Mouse (Mus musculus): ENCODE data around the gene Kctd15.

Gene Kctd15

DNA sequence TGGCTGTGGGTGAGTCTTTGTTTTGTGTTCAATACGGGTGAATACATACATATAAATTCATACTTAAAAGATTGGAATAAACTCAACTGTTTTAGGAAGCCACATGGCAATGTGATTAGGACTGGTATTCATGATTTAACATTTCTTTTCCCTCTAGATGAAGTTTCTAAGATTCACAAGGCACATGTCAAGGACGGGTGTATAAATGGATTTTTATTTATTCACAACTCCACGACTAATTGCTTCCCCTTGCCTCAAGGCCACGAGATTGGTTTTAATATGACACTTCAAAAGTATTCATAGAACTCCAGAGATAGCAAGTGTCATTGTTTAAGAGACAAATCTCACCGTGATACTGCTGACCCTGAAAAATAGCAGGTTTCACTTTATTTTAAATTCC, at the start of gene Kctd15:
Gene Kctd15 (minus strand): TSS at position 101 of the 400 bp plus-strand sequence.
- no peak for DNase-seq (ENCODE audit: low spot score)

DNA sequence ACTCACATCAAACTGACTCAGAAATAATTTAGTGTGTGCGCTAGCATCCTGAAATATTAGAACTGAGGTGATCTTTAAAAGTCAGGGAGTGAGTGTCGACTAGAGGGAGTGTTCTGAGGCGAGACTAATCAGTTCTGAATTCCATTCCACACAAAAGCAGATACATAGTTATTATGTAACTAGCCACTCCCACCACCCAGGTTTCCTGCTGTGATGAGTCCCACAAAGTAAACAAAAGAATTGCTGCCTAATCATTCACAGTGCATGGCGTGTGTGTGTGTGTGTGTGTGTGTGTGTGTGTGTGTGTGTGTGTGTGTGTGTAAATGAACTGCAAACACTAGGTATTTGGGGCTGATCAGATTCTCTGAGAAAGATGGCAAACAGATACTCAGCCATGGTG, 47.9 kb upstream of the Kctd15 start:
- no peak for DNase-seq (ENCODE audit: low spot score)

DNA sequence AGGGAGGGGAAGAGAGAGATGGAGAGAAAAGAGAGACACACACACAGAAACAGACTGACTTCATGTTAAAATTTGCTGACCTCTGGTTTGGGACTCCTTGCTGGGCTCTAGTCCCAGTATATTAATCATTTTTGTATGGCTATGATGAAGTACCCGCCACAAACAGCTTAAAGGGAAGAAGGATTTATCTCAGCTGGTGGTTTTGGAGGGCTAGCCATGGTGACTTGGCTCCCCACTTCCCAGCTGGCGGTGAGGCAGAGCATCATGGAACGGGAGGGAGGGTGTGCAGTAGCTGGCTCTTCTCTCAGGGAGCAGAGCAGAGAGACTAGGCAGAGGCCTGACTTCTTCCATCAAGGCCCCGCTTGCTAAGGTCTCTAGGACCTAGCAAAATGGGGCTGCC, 46.9 kb upstream of the Kctd15 start:
- peak; percentile 12 for DNase-seq (ENCODE audit: low spot score)

DNA sequence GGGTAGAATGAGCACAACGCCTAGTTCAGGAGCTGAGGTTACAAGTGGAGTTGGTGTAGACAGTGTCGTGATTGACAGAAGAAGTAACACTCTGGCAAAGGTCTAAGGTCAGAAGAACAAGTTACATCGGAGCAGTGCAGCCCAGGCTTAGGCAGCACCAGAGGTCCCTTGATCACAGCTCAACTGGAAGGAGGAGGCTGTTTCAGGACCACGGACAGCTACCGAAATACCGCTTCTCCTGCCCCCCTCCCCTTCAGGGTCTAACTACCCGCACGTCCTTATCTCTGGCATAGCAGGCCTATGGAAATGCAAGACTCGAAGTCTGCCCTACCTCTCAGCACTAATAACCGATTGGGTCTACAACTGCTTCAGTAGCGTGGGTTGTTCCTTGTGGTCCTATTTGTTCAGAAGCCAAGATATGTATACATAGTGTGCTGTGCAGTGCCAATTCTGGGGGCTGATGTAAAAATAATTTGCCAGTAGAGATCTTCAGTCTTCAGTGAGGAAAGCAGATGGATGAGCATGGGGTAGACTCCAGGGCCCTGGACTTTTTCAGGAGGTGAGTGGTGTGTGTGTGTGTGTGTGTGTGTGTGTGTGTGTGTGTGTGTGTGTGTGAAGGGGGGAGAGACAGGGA, 46.3 kb upstream of the Kctd15 start:
- peak; percentile 27 for DNase-seq (ENCODE audit: low spot score)

DNA sequence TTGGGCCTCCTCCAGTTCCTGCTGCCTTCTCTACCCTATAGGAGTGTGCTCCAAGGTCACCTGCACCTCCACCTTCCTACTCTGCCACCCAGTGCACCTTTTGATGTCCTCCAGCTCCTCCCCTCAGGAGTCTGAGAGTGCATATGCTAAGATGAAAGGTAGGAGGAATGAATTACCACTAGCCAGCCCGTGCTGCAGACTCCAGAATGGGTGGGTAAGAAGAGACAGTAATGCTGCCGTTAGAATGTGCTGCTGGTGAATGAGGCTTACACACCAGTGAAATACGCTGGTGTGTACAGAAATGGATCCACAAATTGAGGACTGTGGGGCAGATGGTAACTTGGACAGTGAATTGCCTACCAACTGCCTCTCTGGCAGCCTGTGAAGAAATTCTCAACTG, 43.4 kb upstream of the Kctd15 start:
- no peak for DNase-seq (ENCODE audit: low spot score)

DNA sequence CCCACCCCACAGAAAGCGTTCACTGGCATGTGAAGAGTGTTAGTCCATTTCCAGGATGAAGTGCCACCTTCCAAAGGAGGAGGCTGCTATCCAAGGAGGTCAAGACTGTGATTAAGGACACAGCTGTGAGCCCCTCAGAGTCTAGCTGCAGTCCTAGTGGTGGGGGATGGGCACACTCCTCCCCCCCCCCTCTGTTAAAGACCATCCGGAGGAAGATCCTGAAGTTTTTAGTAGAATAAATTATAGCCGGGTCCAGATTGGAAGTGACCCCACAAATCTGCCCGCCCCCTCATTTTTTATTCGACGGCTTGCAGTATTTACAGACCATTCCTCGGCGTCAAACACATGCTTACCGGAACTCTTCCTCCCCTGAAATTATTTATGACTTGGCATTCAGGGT, 41.7 kb upstream of the Kctd15 start:
- DNase-seq (ENCODE audit: low spot score) = no peak

DNA sequence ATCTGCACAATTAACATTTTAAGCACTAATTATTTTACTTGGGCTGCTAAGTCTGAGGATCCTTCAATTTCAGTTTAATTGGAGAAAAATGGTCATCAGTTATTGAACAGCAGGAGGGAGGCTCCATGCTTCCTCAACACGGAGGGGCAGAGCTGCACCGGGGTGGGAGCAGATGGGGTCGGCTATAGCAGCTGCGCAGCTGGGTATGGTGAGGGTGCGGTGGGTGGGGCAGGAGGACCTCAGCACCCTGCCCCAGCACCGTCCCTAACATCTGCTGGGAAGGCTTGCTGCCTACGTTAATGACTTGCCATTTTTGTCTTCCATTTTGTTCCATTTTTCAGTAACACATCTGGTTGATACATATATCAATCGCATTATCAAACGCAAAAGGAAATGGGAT, 39.6 kb upstream of the Kctd15 start:
- DNase-seq (ENCODE audit: low spot score) = no peak

DNA sequence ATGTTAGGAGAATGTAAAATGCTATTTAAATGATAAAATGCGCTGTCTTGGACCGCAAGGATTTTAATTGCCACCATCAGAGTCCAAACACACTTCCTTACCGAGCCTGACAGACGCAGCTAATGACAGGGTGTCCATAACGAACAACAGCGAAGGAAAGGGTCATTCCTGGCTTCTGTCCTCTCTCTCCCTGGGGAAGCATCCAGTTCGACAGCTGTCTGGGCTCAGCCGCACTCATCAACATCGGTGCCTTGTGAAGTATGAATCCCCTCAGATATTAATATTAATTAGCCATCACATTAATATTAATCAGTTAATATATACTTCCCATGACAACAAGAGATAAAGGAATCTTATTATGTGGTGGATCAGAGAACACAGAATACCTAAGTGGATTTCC, 38.4 kb upstream of the Kctd15 start:
- no peak for DNase-seq (ENCODE audit: low spot score)

DNA sequence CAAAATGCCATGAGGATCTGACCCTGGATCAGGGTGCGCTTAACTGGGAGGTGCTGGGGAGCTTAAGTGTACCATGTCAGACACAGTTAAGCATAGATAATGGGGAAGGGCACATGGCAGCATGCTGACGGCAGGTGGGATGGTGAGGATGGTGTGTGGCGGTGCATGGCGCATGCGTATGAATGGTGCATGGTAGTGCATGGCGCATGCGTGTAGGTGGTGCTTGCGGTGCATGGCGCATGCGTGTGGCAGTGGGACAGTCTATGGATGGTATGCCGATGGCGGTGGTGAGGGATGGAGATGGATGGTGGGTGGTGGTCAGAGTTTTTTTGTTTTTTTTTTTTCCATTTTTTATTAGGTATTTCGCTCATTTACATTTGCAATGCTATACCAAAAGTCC, 37.4 kb upstream of the Kctd15 start:
- no peak for DNase-seq (ENCODE audit: low spot score)

DNA sequence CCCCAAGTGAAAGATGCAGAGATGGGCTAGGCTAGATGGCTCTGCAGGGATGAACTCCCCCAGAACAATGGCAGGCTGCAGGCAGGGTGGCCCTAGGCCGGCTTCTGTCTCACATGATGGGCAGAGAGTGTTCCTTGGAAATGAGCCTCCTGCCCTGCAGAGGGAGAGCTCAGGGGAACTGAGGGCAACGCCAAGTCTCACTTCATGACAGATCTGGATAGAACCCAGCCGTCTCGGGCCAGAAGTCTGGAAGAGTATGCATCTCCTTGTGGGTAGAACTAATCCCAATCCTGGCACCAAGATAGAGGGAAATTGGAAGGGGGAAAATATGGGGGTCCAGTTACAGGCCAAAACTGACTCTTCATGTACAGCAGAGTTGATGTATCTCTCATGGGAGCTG, 36.5 kb upstream of the Kctd15 start:
- no peak for DNase-seq (ENCODE audit: low spot score)

DNA sequence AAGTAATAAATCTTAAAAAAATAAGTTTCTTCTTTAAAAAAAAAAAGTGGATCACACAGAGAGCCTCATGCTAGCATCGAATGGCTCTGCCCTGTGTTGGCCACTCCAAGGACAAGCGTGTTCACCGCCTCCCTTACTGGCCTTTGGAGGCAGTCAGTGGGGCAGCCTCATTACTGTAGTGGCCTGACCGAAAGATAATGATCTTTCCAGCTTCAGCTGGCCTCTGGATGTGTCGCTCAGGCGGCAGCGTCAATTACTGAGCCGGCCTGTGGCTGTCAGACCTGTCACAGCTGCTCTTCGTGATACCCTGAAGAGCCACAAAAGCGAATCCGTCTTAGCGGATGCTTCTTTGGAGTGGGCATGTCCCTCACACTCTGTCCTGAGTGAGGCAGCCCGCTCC, 33.6 kb upstream of the Kctd15 start:
- DNase-seq (ENCODE audit: low spot score) = no peak

DNA sequence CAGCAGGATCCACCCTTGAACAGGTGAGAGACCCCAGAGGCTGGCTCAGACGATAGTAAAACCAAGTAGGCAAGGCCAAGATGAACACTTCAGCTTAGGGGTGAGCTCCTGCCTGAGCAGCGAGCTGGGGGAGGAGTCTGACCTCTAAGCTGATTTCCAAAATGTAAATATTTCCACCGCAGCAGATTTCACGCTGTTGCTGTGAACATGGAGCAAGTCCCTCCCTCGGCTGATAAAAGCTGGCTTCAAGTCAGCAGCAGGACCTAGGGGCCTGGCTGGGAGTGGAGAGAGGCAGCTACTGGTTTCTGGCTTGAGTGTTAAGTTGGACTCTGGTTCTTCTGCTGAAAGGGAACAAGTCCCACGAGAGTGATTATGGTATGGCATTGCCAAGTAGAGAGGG, 32.5 kb upstream of the Kctd15 start:
- no peak for DNase-seq (ENCODE audit: low spot score)

DNA sequence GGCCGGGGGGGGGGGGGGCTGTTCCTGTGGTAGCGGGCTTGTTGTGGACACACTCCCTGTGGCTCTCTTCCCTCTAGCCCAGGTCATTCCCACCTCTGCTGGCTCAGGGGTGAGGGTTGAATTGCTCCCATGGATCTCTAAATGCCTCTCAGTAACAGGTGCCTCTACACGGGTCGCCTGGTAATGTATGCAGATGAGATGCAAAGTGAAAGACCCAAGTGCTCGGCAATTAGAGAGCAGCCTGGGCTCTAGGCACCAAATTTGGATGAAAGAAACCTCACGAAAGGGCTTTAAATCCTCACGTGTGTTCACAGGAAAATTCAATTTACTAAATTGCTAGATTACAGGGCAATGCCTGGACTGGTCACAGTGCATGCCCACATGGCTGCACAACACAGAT, 29.3 kb upstream of the Kctd15 start:
- no peak for DNase-seq (ENCODE audit: low spot score)

DNA sequence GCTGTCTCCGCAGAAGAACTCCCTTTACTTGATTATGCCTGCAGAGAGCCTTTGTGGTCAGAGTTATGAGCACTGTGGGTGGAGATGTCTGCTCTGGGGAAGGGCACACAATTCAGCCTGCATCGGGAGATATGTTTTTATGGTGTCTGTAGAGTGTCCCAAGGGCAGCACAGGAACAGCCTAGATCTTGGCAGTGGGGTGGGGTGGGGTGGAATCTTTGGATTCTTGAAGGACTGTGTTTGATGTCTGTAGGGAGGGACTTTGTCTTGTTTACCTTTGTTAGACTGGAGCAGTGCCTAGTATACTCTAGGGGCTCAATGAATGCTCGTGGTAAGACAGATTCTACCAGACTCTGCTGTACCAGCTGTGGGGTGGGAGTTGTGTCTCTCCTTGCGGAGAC, 28.6 kb upstream of the Kctd15 start:
- DNase-seq (ENCODE audit: low spot score) = no peak

DNA sequence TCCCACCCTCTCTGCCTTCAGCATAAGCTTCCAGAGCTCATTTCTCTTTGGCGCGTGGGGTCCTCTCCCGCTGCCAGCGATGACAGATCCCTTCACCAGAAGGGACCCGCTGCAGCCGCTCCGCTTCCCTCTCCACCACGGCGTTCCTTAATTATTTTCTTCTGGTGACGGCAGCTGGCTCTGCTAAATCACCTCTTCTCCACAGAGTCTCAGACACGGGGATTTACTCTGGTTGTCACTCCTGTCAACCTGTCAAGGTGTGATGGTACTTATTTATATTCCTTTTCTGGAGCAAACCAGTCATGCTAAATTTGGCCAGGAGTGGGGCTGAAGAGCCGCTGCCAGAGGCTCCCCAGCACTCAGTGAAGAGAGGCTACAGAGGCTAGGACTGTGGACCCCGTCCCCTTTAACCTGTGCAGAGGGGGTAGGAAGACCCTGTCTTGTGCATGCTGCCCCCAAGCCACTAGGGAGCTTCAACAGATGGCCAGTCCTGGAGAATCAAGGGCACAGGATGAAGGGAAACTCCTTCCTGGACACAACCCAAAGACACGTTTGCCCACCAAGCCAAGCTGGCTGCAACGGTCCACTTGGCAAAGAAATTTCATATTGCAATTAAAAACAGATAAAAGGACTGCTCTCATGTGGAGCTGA, 24.4 kb upstream of the Kctd15 start:
- DNase-seq (ENCODE audit: low spot score) = no peak

DNA sequence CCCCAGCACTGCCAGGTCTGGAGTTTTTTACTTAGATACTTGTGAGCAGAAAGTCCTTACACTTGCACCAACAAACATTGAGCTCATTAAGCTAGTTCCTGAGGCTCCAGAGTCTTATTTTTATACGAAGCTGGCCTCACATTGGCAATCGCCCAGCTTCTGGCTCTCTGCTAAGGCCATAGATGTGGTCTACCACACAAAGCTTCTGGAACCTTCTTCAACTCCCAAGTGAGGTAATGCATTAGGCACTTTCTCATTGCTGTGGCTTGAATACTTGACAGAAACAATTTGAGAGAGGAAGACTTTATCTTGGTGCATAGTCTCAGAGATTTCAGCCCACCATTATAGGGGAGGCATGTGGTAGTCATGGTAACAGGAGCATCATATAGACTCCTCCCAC, 23.4 kb upstream of the Kctd15 start:
- no peak for DNase-seq (ENCODE audit: low spot score)

DNA sequence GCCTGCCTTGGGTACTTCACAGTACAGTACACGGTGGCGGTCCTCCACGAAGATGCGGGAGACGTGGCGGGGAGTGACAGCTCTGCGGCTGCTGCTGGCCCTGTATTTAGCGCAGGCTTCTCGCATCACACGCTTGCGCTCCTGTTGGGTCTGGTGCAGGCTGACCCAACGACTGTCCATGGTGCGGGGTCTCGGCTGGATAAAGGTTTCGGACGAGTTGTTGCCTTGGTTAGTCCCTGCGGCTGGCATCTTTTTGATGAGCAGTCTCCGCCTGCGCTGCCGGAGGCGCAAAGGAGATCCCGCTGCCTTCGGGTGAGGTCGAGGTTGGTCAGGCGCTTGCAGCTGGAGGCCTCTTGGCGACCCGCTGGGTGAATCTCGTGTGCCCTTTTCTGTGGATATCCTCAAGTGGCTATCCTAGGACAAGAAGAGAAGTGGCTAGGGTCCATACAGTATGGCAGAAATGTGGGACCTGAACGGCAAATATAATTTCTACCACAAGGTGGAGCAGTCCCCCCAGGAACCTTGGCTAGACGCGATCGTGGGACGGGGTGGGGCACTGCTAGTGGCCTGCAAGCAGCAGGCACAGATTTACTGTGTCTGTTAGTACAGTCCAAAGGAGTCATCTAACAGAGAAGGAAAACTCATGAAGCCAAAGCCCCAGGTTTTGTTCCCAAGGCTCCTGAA, 19.4 kb upstream of the Kctd15 start:
- peak; percentile 78 for DNase-seq (ENCODE audit: low spot score)

DNA sequence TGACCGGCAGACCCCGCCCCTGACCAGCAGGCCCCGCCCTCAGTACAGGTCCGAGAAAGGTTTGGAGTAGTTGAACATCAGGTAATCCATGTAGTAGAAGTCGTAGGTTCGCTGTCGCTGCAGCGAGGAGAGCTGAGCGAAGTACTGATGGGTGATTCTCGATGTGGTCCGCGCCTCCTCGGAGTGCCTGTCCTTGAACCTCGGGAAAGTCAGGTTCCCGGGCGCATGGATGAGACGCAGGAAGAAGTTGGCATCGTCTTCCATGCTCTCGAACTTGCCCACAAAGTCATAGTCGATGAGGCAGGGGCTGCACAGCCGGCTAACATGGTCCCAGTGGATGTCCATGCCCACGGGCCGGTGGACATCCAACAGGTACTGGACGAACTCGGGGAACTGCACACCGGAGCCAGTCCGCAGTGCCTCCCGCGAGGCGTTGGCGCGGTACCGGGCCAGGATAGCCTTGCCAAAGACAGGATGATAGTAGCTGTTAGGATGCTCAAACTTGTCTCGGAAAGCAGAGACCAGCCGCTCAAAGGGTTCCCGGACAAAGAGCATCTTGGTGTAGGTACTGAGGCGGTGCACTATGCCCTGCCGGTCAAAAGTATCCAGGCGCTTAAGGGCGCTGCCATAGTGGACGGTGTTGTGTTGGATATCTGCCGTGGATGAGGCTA, 18.7 kb upstream of the Kctd15 start:
- DNase-seq (ENCODE audit: low spot score) = no peak

DNA sequence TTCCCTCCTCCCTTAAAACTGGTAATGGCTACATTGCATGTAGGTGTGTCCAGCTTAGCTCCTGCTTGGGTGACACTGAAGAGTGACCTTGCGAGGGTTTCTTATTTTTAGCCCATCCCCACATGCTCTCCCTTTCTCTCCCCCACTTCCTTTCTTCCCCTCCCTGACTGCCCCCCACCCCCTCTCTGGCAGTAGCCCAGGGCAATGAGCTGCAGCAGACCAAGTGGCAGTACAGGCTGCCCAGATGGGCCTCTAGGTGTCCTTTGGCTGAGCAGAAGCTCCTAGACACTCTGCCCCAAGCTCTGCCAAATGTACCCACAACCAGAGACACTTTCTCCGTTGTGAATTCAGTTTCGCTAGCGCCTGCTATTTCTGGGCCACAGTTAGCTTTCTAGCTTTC, 16.4 kb upstream of the Kctd15 start:
- DNase-seq (ENCODE audit: low spot score) = no peak

DNA sequence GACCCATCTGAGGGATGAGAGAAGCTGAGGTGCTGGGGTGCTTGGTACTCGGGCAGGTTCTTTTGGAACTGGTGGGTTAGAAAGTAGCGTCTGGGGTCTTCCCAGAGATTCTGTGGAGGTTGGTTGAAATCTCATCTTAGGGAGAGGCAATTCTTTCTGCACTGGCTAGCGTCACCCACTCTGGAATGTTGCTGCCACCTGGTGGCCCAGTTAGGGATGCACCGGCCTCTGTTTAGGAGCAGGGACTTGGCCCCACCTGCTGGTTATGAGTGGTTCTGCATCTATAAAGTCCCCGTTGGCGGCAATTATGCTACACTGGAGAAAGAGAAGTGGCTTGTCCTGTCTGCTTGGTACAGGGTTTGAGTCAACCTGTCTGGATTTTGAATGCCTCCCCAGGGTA, 15.4 kb upstream of the Kctd15 start:
- peak; percentile 91 for DNase-seq (ENCODE audit: low spot score)

DNA sequence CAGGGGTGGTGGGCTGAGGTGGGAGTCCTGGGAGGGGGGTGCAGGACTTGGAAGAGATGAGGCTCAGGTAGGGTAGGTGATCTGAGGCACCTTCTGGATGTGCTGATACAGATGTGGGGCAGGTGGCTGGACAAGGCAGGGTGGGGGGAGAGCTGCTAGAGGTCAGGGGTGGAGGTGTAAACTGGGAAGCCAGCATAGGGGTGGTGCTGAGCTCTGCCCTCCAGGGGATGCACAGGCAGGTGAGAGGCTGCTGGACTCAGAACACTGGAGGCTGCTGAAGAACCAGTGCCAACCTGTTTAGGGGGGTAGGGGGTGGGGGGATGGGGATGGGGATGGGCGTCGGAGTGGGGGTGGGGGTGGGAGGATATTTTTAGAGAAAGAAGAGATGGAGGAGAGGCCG, 14.2 kb upstream of the Kctd15 start:
- no peak for DNase-seq (ENCODE audit: low spot score)

DNA sequence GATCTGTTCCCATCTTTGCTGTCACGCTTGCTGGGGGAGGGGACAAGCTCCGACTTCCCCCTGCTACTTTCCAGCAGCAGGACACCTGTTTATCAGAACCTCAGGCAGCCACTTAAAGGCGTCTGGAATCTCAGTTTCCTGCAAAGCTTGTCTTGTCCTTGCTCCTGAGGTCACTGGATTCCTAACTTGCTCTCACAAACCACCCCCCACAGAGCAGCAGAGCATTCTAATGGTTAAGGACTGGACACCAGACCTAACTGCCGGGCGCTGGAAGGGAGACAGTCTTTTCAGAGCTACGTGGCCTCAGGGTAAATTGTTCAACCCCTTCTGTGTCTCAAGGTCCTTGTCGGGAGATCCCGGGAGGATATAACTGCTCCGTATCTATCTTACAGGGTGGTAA, 12.8 kb upstream of the Kctd15 start:
- DNase-seq (ENCODE audit: low spot score) = no peak

DNA sequence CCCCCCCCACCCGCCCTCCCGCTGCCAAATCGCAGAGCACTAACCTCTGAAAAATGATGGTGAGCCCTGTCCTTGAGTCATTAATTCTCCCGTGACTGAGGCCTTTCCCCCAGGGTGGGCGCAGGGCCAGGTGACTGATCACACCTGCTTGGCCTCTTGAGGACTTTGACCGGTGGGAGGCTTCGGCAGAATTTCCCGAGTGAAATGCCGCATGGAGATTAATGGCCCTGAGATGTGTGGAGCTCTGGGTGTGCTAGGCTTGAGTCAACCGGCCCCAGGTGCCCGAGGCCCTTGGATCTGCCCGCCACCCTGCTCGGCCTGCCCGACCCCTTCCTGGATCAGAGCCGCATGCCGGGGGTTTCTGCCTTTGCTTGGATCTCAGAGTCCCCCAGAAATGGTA, 11.3 kb upstream of the Kctd15 start:
- no peak for DNase-seq (ENCODE audit: low spot score)
